Mouse (Mus musculus) erythroblast, embryonic 14.5 days (primary cell): ENCODE results near the gene Tmem63a.

Experiments used
- GATA1 ChIP-seq: IDR thresholded peaks from 2 replicates; pipeline ENCODE4 v1.6.1; 2012; ENCODE audit warnings: low read length, inconsistent platforms, mixed read lengths
- TAL1 ChIP-seq: IDR thresholded peaks from 3 replicates; pipeline ENCODE4 v1.6.1; 2012; ENCODE audit warnings: low read length, inconsistent platforms, mixed read lengths

DNA sequence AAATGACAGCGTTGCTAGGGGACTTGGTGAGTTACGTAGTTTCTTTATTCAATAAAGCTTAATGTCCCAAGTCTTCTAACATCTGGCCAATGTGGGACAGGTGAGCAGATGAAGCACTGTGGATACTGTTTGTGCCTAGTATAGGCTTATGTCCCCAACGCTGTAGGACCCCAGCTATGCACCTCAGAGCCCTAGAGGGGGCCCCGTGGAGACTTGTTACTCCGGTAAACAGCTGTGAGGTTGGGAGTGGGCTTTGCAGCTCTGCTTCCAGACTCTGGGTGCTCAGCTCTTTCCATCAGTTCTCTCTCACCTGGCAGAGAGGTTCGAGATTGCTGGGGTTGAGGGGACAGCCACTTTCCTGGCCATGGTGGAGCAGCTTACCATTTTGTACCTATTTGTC lies 36.8 kb upstream of the Tmem63a start:
- no peak for TF ChIP-seq GATA1
- no peak for TF ChIP-seq TAL1
